ENCODE assay signal across 41 mouse cellular contexts in the genomic region with DNA sequence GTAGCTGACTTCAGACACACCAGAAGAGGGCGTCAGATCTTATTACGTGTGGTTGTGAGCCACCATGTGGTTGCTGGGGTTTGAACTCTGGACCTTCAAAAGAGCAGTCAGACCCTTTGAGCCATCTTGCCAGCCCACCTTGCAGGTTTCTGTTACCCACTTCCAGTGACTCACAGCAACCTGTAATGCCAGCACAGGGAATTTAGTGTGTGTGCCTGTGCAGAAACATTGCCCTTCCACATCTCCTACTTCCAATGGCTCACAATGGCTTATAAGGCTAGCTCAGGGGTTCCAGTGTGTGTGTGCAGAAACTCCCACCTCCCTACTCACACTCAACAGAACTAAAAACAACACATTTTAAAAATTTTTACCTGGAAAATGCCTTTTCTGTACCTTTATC. TPM values are rescaled to one million over a fixed set of nuclear protein-coding genes. Genes with fewer than 3 reads are reported as not detected.
"Had no signal": no experiment of that assay in that cellular context is flagged by ENCODE, and none has a peak within 500 bp of the region (broad histone marks: within the 10 kb centered on the region; RNA-seq: fewer than 3 reads in every experiment).

No protein-coding gene starts in this region.

- DNase-seq: gastrocnemius, postnatal 14 days; gastrocnemius, postnatal 36 days; heart, adult 18-20 months; heart, postnatal 14 days; heart, postnatal 36 days; kidney, adult 18-20 months; kidney, adult 8-10 months; kidney, postnatal 10 days; kidney, postnatal 25 days; kidney, postnatal 4 days; layer of hippocampus, postnatal 36 days; left cerebral cortex, postnatal 4 days had no signal

- H3K4me1 ChIP-seq: hindbrain, embryonic 12.5 days; intestine, embryonic 15.5 days; limb, embryonic 13.5 days; limb, embryonic 15.5 days had no signal

- H3K4me3 ChIP-seq: heart, embryonic 10.5 days; heart, embryonic 12.5 days; hindbrain, embryonic 12.5 days; intestine, embryonic 15.5 days; layer of hippocampus, adult 2 months; limb, embryonic 13.5 days; limb, embryonic 15.5 days; liver, embryonic 12.5 days had no signal

- H3K9ac ChIP-seq: heart, embryonic 12.5 days; hindbrain, embryonic 12.5 days; hindbrain, embryonic 14.5 days; intestine, embryonic 15.5 days; limb, embryonic 13.5 days; limb, embryonic 15.5 days; liver, embryonic 12.5 days; liver, embryonic 14.5 days had no signal

- H3K36me3 ChIP-seq: heart, embryonic 12.5 days; hindbrain, embryonic 12.5 days; intestine, embryonic 15.5 days; limb, embryonic 13.5 days; limb, embryonic 15.5 days; liver, embryonic 12.5 days had no signal

- H3K9me3 ChIP-seq: heart, embryonic 10.5 days; heart, embryonic 12.5 days; hindbrain, embryonic 12.5 days; intestine, embryonic 15.5 days; limb, embryonic 13.5 days; limb, embryonic 15.5 days; liver, embryonic 12.5 days had no signal

- H3K27me3 ChIP-seq: heart, embryonic 12.5 days; hindbrain, embryonic 12.5 days; intestine, embryonic 15.5 days; limb, embryonic 15.5 days; liver, embryonic 12.5 days had no signal

- H3K27ac ChIP-seq: heart, embryonic 10.5 days; hindbrain, embryonic 12.5 days; hindbrain, embryonic 14.5 days; intestine, embryonic 15.5 days; layer of hippocampus, adult 2 months; limb, embryonic 13.5 days; limb, embryonic 15.5 days; liver, embryonic 12.5 days; liver, embryonic 14.5 days had no signal

RNA-seq across cellular contexts. Expression of a gene that starts 10.5 kb away (rescaled TPM):
- total RNA-seq: gastrocnemius, postnatal 14 days; gastrocnemius, postnatal 36 days had no signal
- polyA plus RNA-seq: liver, adult 2 months had no signal

RNA-seq across cellular contexts. Expression of a gene that starts 21.5 kb away (rescaled TPM):
- total RNA-seq: layer of hippocampus, adult 2 months; liver, adult 2 months had no signal
- polyA plus RNA-seq: liver, adult 2 months had no signal

RNA-seq across cellular contexts. Expression of a gene that starts 43.4 kb away (rescaled TPM):
- total RNA-seq: gastrocnemius, adult 18-20 months; gastrocnemius, adult 8-10 months; gastrocnemius, postnatal 14 days; gastrocnemius, postnatal 36 days; heart, adult 18-20 months; heart, adult 8-10 months; heart, postnatal 14 days; heart, postnatal 36 days; hematopoietic stem cell, adult 5-6 weeks; layer of hippocampus, adult 2 months; layer of hippocampus, postnatal 10 days; layer of hippocampus, postnatal 36 days; left cerebral cortex, adult 18-20 months; left cerebral cortex, adult 8-10 months; left cerebral cortex, postnatal 10 days; left cerebral cortex, postnatal 25 days; left cerebral cortex, postnatal 4 days; liver, adult 2 months had no signal
- polyA plus RNA-seq: heart, embryonic 10.5 days; heart, embryonic 12.5 days; heart, embryonic 14.5 days; heart, embryonic 16.5 days; hindbrain, embryonic 12.5 days; hindbrain, embryonic 14.5 days; hindbrain, embryonic 16.5 days; inflammation-experienced regulatory T-cells, adult 6 months; intestine, embryonic 15.5 days; intestine, postnatal 0 days; kidney, embryonic 14.5 days; kidney, embryonic 16.5 days; limb, embryonic 11.5 days; limb, embryonic 13.5 days; limb, embryonic 15.5 days; liver, adult 2 months; liver, embryonic 12.5 days; liver, embryonic 14.5 days; liver, embryonic 16.5 days had no signal
